Mouse (Mus musculus) spleen, embryonic (tissue): Measurements from ENCODE around the gene Pxk.

Experiments used
- CTCF ChIA-PET: fragments of 350-600 bp; sonication (Branson Sonifier 250); formaldehyde crosslinking; loops from one replicate; lab custom pipeline; 2022; lab: Charles Lee

Pxk gene

DNA sequence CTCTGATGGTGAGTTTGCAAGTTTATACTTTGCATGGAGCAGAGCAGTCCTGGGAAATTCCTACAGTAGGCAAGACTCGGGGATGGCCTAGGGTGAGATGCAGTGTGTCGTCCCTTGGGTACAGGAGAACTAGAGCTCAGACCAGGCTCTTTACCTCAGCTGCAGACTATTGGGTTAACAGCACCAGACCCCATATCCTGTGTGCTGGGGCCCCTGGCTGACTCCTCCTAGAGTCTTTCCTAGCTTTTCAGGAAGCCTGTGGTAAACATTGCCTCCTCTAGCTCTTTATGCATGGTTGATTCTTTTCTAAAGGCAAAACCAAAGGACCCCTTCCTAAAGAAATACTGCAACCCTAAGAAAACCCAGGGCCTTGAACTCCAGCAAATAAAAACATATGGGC is 43.1 kb downstream of the Pxk start:
- CTCF ChIA-PET: no interaction called here

DNA sequence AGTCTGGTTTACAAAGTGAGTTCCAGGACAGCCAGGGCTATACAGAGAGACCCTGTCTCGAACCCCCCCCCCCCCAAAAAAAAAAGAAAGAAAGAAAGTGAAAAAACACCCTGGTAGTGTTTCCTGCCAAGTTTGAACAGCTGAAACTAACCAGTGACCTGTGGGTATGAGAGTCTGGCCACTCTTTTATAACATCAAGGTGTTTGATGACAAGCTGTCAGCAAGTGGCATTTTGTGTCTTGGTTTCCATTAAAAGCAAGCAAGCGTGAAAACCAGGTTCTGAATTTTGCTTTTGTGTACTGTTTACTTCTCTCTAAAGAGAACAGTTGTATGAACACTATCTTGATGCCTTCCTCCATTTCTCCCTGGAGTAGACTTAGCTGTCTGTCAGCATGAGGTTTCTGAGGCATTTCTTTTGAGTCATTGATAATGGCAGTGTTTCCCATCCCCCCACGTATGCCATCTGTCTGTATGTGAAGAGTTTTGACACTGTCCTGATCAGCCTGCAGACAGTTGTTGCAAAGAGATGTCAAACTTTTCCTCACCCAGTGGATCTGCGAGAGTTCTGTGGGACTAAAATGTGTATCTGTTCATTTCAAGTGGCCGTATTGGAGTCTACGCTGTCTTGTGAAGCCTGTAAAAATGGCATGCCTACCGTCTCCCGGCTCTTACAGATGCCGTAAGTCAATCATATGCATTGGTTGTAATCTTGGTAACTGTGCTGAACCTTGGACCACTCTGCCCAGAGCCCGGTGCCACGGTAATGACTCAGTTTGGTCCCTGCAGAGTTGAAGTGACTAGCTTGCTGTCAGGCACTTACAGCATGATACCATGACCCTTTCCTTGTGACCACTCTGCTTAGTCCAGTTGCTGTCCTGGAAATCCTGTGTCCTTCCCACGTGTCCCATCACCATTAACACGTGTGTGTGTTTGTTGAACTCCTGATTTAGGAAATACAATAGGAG is 47.9 kb downstream of the Pxk start:
- CTCF ChIA-PET: interaction anchor here (0.6 kb wide), 1 partner anchor 16 kb away, joined by 3 read pairs; no protein-coding TSS in a partner anchor

DNA sequence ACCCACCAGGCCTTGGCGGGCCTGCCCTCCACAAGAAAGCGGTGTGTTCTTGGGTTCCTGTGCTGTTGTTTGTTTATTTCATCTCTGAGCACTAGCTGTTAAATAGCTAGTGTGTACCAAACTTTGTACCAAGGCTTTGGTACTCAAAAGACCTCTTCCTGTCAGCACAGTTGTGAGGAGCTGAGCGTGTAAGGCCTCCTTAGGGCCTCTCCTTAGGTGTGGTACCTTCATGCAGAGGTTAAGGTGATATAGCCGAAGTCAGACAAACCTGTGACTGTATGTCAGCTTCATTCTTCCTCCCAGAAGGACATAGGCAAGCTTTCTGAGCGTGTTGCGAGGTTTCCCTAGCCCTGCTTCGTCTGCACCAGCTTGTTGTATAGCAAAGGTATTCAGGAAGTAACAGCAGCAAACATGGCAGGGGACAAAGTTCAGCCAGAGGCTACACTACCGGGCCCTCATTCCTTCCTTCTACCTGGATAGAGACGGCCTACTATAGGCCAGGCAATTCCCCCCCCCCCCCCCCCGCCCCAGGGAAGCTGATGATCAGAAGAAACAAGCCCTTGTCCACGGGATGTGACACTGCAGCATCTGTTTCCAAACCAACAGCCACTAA is 48.7 kb downstream of the Pxk start:
- CTCF ChIA-PET: no interaction called here

DNA sequence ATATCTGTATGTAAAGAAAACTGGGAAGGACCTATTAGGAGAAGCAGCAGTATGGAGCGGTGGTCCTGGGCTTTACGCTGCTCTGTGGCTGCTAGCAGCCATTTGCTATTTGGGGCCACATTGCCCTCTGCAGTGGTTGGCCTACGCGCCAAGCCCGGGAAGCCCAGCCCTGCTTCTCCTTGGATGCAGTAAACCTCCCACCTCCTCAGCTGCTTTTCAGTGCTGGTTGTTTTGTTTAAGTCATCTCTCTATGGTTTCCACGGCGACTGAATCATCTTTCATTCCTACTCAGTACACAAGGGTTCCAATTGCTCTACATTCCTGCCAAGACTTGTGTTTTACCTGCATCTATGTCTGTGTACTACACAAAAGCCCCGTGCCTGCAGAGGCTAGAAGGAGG is 50.8 kb downstream of the Pxk start:
- CTCF ChIA-PET: no interaction called here

DNA sequence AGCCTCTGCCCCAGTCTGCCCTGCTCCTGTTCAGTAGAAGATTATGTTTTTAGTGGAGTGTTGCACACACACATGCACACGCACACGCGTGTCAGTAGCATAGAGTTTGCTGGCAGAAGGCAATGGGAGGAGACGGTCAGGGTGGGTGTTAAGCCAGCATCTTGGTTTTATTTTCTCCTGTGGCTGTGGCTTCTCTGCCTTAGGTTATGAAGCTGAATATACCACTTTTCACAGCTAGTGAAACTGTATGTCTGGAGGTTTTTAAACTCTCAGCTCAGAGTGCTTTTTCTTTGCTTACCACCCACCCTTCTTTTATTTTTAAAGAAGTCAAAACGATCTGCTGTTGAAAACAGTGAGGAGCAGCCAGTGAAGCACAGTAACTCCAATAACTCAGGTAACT is 53.7 kb downstream of the Pxk start:
- CTCF ChIA-PET: no interaction called here

DNA sequence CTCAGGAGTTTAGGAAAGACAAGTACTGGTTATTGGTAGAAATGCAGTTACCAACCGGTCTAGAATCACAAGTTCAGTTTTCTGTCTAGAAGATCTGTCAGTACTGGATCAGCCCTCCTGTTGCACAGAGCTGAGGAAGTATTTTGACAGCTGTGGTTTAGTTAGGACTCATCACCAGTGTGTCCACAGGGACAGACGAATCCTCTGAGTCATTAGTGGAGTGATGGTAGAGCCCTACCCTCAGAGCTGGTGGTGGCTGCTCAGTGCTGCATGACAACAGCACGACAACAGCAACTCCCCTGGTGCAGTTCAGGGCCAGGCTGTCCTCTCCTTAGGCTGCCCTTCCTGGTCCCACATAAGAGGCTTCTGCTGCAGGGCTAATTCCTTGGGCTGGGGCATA is 56.1 kb downstream of the Pxk start:
- CTCF ChIA-PET: no interaction called here

DNA sequence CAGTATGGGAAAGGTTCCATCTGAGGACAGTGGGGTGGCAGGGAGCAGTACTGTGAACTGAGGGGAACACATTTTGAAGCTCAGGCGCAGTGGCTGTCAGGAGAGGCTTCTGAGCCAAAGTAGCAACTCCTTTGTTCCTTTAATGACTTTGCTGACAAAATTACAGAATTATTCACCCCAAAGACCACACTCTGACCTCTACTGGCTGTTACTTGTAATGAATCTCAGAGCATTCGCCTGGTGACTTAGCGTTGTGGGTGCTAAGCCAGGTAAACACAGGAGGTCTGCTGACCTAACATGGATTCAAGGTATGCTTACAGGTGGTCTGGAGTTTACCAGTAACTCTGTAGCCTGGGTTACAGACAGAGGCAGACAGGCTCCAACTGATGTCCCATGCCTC is 58.9 kb downstream of the Pxk start:
- CTCF ChIA-PET: interaction anchor here (1.2 to 1.3 kb wide), 2 partner anchors 18 to 64 kb away, joined by 5 to 12 read pairs; no protein-coding TSS in a partner anchor

DNA sequence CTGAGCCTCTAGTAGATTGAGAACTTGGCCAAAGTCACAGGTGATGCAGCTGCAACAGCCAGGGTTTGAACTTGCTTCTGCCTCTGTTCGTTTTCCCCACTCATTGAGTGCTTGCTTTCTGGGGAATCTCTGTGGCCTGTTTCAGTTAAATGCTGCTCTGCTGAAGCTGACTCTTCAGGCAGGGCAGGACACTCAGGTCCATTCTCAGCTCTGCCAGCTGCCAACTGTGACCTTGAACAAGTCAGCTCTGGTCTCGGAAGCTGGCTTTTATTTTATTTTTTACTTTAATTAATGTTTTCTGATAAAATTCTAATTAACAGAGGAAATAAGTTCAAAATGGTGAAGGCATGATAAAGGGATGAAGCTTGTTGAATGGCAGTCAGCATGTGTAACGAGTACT is 60.7 kb downstream of the Pxk start:
- CTCF ChIA-PET: interaction anchor here (0.7 to 1.1 kb wide), 3 partner anchors 12 to 66 kb away, joined by 3 to 6 read pairs (median 5); no protein-coding TSS in a partner anchor

DNA sequence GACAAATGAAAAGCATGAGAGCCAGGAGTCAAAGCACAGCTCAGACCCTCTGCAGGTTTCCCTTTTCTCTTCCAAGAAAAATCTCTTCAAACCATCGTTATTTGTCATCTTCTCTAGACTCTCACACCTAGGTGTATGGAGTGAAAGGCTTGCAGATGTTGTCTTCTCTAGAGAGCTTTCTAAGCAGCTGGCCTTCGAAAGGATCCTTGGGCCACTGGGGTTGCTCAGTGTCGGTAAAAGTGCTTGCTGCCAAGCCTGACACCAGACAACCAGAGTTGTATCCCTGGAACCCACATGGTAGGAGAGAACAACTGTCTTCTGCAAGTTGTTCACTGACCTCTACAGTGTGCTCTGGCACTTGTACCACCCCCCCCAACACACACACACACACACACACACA is 61.1 kb downstream of the Pxk start:
- CTCF ChIA-PET: interaction anchor here (0.7 to 1.1 kb wide), 4 partner anchors 10 to 66 kb away, joined by 3 to 6 read pairs (median 4); no protein-coding TSS in a partner anchor

DNA sequence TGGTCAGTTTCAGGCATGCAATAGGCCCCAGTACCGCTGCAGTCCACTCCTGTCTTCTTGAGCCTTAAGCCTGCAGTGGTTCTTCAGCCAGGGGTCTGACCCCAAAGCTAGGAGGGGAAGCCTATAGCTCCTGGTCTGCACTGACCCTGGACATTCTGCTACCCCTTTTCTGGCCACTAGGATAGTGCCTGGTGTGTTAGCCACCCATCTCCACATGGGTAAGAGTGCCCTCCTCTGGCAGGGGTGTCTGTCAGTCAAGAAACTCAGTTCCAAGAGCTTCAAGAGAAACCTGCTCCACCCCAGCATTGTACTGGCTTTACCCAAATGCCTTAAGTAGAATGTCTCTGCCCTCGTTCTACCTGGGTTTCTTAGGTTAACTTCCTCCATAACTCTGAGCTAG is 63.8 kb downstream of the Pxk start:
- CTCF ChIA-PET: interaction anchor here (0.6 to 1.3 kb wide), 2 partner anchors 16 to 70 kb away, joined by 3 to 6 read pairs; no protein-coding TSS in a partner anchor

DNA sequence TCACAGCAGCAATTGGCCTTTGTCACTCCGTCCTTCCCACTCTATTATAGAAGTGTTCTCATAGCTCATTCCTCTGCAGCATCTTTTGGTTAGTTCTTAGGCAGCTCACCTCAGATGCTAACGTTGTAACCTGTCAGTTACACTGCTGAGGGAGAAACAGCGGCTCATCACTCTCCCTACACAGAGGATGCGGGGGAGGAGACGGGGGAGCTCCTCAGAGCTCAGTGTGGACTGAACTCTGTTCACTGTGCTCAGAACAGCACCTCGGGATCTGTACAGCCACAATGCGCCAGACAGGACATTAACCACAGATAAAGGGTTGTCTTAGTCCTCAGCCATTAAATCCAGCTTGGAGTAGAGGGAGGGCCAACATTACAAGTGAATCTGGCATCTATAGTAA is 66.5 kb downstream of the Pxk start:
- CTCF ChIA-PET: no interaction called here

DNA sequence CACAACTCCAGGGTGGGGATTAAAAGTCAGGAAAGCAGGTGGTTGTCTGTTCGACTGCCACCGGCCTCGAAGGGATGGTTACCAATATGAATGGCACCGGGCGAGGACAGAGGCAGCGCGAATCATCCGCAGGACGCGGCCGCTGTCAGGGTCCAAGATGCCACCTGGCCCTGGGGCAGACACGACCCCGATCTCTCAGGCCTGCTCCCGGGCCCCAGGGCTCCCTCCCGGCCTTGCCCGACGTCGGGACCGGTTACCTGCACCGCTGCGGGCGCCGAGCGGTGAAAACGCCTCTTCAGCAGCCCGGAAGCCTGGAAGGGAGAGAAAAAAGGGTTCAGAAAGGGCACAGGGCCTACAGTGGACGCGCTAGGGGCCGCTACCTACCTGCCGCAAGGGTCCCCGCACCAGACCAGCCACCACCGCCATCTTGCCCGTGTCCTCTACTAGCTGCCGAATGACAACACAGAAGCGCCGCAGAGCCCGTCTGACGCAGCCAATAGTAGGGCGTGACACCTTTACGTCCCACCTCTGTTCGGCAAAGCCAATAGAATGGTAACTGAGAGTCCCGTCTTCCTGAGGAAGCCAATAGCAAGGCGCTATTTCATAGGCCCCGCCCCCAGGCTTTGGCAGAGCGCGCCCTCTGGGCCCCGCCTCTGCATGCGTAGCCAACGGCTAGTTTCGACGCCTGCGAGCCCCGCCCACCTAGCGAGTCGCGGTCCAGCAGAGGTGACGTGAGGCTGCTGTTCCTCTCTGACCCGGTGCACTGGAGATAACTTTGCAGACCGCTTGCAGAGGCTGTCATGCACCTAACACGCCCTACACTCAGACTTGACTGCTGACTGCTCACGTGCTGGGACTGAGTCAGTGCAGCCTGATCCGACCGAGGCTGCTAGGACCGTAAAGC is 74.7 kb downstream of the Pxk start, which contains the start of gene Pdhb:
Gene Pdhb (minus strand): TSS at position 519 of the 904 bp plus-strand sequence.
- CTCF ChIA-PET: interaction anchor here (1.3 kb wide), 1 partner anchor 80 kb away, joined by 3 read pairs; no protein-coding TSS in a partner anchor

DNA sequence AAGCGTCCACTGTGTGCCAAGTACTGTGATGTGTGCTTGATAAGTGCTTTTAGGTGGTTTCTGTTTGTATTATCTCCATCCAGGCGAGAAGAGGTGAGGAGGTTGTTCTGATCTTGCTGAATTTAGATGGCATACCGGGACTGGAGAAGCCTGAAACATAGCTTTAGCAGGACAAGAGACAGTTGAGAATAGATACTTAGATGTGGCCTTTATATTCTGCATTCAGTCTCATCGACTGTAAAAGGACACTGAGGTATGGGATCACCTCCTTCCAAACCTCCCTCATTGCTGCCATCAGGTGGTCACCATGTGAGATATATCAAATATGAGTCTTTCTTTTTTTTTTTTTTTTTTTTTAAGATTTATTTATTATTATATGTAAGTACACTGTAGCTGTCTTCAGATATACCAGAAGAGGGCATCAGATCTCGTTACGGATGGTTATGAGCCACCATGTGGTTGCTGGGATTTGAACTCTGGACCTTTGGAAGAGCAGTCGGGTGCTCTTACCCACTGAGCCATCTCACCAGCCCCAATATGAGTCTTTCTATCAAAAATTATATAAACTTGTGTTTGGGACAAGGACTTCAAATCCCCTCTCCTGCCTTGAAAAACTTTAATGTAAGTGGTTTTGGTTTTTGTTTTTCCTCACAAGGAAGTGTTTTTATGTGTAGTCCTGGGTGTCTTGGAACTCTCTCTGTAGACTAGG is 75.7 kb downstream of the Pxk start:
- CTCF ChIA-PET: interaction anchor here (1.3 kb wide), 1 partner anchor 81 kb away, joined by 3 read pairs; no protein-coding TSS in a partner anchor

DNA sequence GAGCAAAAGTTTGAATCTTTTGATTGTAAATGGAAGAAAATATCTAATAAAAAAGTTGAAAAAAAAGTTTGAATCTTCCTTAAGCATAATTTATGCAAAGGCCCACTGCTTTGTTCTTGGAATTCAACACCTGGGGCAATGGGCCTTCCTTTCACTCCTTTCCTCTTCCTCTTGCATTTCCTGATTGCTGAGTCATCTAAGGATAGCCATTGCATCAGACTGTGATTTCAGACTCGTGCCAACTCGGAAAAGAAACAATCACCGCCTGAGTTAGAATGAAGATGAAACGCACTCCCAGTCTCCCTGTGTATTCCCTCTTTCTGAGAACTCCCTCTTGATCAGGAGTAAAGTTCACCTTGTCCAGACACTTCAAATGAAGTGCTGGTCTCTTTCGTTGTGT is 76.6 kb downstream of the Pxk start:
- CTCF ChIA-PET: no interaction called here

DNA sequence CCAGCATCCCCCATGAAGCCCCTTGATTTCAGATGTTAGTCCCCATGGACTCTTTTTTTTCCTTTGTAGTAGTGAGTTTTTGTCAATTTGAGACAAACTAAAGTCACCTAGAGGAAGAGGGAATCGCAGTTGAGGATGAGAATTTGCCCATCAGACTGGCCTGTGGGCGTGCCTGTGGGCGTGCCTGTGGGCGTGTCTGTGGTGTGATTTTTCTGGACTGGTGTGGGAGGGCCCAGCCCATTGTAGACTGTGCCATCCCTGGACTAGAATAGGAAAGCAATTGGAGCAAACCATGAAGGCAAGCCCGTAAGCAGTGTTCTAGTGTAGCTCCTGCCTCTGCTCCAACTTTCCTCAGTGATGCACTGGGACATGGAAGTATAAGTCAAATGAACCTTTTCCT is 78.2 kb downstream of the Pxk start:
- CTCF ChIA-PET: no interaction called here

DNA sequence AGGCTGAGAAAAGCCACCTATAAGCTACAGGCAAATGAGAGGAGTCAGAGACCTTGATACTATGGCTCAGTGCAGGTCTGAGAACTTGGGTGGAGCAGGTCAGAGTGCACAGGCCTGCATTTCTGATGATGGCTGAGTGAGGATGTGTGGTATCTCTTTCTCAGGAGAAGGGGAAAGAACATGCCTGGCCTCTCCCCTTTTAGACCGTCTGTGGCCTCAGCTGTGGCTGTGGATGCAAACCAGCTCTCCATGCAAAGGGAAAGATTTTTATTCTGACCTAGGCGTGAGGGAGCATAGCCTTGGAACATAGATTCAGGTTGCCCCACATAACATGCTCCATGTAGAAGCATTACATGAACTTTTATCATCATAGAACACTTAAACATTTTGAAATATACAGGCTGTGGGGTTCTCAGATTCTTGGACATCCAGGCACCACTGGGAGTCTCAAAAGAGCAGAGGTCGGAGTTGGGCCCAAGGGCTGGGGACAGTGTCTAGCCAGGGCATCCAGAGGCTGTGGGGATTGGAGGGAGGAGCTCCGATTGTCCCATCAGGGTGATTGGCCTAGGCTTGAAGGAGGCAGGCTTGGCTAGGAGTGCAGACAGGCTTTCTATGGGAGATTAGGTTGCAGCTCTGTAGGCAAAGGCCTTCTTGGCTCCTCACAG is 82.5 kb downstream of the Pxk start:
- CTCF ChIA-PET: no interaction called here

DNA sequence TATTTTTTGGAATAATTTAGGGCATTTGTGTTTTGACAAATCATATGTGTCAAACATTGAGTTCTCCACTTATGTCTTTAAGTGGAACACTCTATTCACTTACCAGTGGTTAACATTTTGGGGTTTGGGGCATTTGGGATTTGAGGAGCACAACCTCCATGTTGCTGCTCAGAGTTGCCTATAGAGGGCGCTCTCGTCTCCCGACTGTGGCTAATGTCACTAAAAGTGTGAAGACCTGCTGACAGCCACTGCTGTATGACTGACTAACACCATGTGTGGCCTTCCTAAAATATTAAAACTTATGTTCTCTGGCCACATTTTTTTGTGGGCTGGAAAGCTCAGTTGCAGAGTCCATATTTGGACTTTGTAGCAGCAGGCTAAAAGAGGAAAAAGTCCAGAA is 85.3 kb downstream of the Pxk start:
- CTCF ChIA-PET: no interaction called here

DNA sequence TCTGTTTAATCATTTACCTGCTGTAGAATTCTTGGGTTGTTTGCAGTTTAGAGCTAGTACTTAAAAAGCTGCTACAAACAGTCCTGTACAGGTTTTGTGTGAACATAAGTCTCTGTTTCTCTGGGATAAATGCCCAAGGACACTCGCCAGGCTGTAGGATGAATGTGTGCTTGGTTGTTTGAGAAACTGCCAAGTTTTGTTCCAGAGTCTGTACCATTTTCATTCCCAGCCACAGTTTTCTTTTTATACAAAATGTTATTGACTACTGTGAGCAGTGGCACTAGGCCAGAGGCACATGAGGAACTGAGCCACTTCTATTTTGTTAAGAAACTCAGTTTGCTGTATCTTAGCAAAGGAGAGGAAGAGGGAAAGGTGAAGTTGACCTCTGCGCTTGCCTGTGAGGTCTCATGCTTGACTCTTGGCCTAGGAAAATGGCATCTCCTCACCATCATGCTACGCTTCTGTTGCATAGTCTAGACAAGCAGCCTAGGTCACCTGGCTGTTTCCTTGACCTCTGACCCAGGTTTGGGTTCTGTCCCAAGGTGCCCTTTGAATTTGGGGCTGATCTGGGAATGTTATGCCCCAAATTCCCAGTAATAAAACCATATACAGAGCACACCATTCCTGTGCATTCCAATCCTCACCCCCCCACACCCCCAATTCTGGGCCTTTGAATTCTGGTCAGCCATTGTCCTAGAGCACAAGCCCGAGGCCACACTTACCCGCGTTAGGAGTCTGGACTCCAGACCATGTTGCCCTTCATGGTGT is 88.5 kb downstream of the Pxk start:
- CTCF ChIA-PET: no interaction called here

DNA sequence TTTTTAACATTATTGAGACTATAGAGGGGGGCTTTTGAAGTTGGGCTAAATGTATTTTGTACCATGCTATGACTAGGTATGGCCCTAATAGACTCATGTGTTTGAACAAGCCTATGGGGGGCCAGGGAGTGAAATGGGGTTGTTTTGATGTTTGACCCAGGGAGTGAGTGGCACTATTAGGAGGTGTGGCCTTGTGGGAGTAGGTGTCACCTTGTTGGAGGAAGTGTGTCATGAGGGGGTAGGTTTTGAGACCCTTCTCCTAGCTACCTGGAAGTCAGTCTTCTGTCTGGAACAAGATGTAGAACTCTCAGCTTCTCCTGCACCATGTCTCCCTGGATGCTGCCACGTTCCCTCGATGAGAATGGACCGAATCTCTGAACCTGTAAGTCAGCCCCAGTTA is 92.5 kb downstream of the Pxk start:
- CTCF ChIA-PET: no interaction called here
